ENCODE assay signal across 1 mouse cellular context in the genomic region with DNA sequence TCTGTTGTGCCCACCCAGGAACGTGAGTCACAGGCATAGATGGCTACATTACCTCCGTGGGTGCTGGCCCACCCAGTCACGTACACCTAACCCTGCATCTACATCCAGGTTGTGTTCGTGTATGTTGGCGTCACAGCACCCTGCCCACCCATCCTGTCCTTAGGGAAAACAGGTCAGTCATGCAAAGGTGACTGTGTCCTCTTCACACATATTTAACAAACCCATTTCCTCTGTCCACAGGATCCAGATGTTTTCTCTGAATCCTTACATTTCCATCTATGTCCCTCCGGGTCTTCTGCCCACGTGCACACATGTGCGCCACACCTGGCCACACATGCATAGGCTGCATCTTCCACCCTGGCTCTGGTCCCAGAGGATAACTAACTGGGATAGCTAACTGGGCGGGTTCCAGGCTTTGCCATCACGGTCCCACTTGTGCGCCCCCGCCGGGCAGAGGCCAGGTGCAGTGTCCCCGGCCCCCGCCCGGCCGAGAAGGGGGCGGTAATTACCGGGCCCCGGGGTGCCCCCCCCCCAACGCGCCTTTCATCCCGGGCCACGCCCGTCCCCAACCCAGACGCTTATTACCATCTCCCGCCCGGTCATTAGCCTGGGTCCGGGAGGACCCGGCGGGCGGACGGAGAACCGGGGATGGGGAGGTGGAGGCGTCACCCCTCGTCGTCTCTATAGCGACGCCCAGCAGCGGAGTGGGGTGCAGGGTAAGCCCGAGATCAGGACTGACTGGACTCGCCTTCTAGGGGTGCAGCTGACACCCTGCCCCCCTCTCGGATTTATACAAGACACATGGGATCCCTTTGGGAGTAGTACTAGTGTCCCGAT.
A peak's percentile ranks its signal among the peaks of the same experiment; 100 is the strongest.
TF ChIP-seq lines count a peak whose summit lies in the region.

No protein-coding gene starts in this region.

TF ChIP-seq in CH12.LX, 34 proteins besides CTCF, POLR2A, EP300 and RAD21:
- TF ChIP-seq RCOR1 (conservative IDR thresholded peaks at IDR 0.05; ENCODE audit: low read depth, low read length): no peak; the same call in 1 of the 2 replicates
- TF ChIP-seq UBTF (IDR thresholded peaks at IDR 0.05; ENCODE audit: low read depth, low read length): 0 out of 2 replicates have a peak, but pooled peaks have one; percentile 53
- no peak for TF ChIP-seq NRF1 (IDR thresholded peaks at IDR 0.05; ENCODE audit: low read depth, low read length)
- TF ChIP-seq BHLHE40 (IDR thresholded peaks at IDR 0.05; ENCODE audit: low read depth, low read length): peak; percentile 43; the same call in 1 of the 2 replicates
